Mouse (Mus musculus): ENCODE data around the gene Olfr1297. TPM values are rescaled to one million over a fixed set of nuclear protein-coding genes. Genes with fewer than 3 reads are reported as not detected.

The Olfr1297 gene
- not detected in 2 replicates for polyA plus RNA-seq (2011; ENCODE audit: insufficient read depth, insufficient read length, low read depth, missing spikeins)

DNA sequence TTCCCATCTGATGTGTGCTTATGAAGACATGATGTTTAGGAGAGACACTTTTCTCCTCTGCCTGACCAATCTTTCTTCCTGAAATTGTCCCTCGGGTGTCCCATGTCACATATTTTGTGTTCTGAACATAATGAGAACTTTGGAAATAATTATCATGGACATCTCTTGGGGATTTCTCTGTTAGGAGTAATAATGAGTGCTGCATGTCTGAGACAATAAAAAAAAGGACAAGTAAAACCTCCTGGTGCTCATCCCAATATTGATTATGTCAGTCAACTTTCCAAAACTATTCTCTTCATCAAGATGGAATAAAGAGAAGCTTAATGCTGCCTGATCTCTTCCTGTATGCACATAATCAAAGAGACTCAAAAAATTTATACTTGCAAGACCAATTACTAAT, at the start of gene Olfr1297:
TSS of gene Olfr1297 (minus strand) at position 101 of the 400 bp plus-strand sequence.
- Histone ChIP-seq H3K4me3 (ENCODE audit: low read depth, low read length) (no peak within 1 kb of the TSS), H3K9me3 (replicated peaks; ENCODE audit: control insufficient read depth, insufficient read depth, low read length, poor library complexity, severe bottlenecking) (no peaks in the 10 kb centered on the region), H3K9ac (ENCODE audit: low read depth, poor library complexity, severe bottlenecking) (no peak within 1 kb of the TSS), H3K36me3 (ENCODE audit: control insufficient read depth, insufficient read depth, low read length, poor library complexity, severe bottlenecking) (no peaks in the 10 kb centered on the region), H3K27ac (ENCODE audit: insufficient read depth, low read length) (no peak within 1 kb of the TSS), H3K4me1 (ENCODE audit: control insufficient read depth, insufficient read depth, low read length) (no peaks in the 10 kb centered on the region), H3K27me3 (ENCODE audit: control insufficient read depth, insufficient read depth, low read length, poor library complexity, severe bottlenecking) (no peaks in the 10 kb centered on the region)
- no peak for TF ChIP-seq EP300 (IDR thresholded peaks at IDR 0.05; ENCODE audit: insufficient read depth, low read depth, low read length)
- TF ChIP-seq POLR2A (IDR thresholded peaks at IDR 0.05; ENCODE audit: insufficient read depth, low read length): no peak
- TF ChIP-seq CTCF (IDR thresholded peaks at IDR 0.05; ENCODE audit: low read depth, low read length): no peak

- no peak within 1 kb of the TSS for H3K4me3 ChIP-seq (ENCODE audit: low read depth, low read length)
- H3K9ac ChIP-seq (ENCODE audit: low read depth, poor library complexity, severe bottlenecking): no peak within 1 kb of the TSS
- H3K9me3 ChIP-seq (replicated peaks; ENCODE audit: control insufficient read depth, insufficient read depth, low read length, poor library complexity, severe bottlenecking): no peaks in the 10 kb centered on the region
- TF ChIP-seq POLR2A (IDR thresholded peaks at IDR 0.05; ENCODE audit: insufficient read depth, low read length) (no peak), EP300 (IDR thresholded peaks at IDR 0.05; ENCODE audit: insufficient read depth, low read depth, low read length) (no peak), CTCF (IDR thresholded peaks at IDR 0.05; ENCODE audit: low read depth, low read length) (no peak)
- no peaks in the 10 kb centered on the region for H3K4me1 ChIP-seq (ENCODE audit: control insufficient read depth, insufficient read depth, low read length)
- no peak within 1 kb of the TSS for H3K27ac ChIP-seq (ENCODE audit: insufficient read depth, low read length)
- no peaks in the 10 kb centered on the region for H3K36me3 ChIP-seq (ENCODE audit: control insufficient read depth, insufficient read depth, low read length, poor library complexity, severe bottlenecking)
- H3K27me3 ChIP-seq (ENCODE audit: control insufficient read depth, insufficient read depth, low read length, poor library complexity, severe bottlenecking): no peaks in the 10 kb centered on the region
Observed at GRCm38 (mm10) chr2:111661119-111661518, 34.8 kb upstream of the Olfr1297 start, which contains the start of gene Olfr1299. TSS of gene Olfr1299 (plus strand) at chr2:111661419.

GRCm38 (mm10) chr2:111649101-111649500, 22.8 kb upstream of the Olfr1297 start, which contains the start of gene Olfr1298:
TSS of gene Olfr1298 (minus strand) at chr2:111649201.
- Histone ChIP-seq H3K27ac (ENCODE audit: insufficient read depth, low read length) (no peak within 1 kb of the TSS), H3K4me1 (ENCODE audit: control insufficient read depth, insufficient read depth, low read length) (no peaks in the 10 kb centered on the region), H3K36me3 (ENCODE audit: control insufficient read depth, insufficient read depth, low read length, poor library complexity, severe bottlenecking) (no peaks in the 10 kb centered on the region), H3K9me3 (replicated peaks; ENCODE audit: control insufficient read depth, insufficient read depth, low read length, poor library complexity, severe bottlenecking) (no peaks in the 10 kb centered on the region), H3K4me3 (ENCODE audit: low read depth, low read length) (no peak within 1 kb of the TSS), H3K27me3 (ENCODE audit: control insufficient read depth, insufficient read depth, low read length, poor library complexity, severe bottlenecking) (no peaks in the 10 kb centered on the region), H3K9ac (ENCODE audit: low read depth, poor library complexity, severe bottlenecking) (no peak within 1 kb of the TSS)
- TF ChIP-seq CTCF (IDR thresholded peaks at IDR 0.05; ENCODE audit: low read depth, low read length) (no peak), EP300 (IDR thresholded peaks at IDR 0.05; ENCODE audit: insufficient read depth, low read depth, low read length) (no peak), POLR2A (IDR thresholded peaks at IDR 0.05; ENCODE audit: insufficient read depth, low read length) (no peak)

GRCm38 (mm10) chr2:111569581-111569980, 56.7 kb downstream of the Olfr1297 start, which contains the start of gene Olfr1295:
TSS of gene Olfr1295 (minus strand) at chr2:111569681.
- no peaks in the 10 kb centered on the region for H3K27me3 ChIP-seq (ENCODE audit: control insufficient read depth, insufficient read depth, low read length, poor library complexity, severe bottlenecking)
- no peaks in the 10 kb centered on the region for H3K4me1 ChIP-seq (ENCODE audit: control insufficient read depth, insufficient read depth, low read length)
- H3K9ac ChIP-seq (ENCODE audit: low read depth, poor library complexity, severe bottlenecking): no peak within 1 kb of the TSS
- H3K4me3 ChIP-seq (ENCODE audit: low read depth, low read length): no peak within 1 kb of the TSS
- no peak within 1 kb of the TSS for H3K27ac ChIP-seq (ENCODE audit: insufficient read depth, low read length)
- no peaks in the 10 kb centered on the region for H3K36me3 ChIP-seq (ENCODE audit: control insufficient read depth, insufficient read depth, low read length, poor library complexity, severe bottlenecking)
- TF ChIP-seq CTCF (IDR thresholded peaks at IDR 0.05; ENCODE audit: low read depth, low read length) (no peak), EP300 (IDR thresholded peaks at IDR 0.05; ENCODE audit: insufficient read depth, low read depth, low read length) (no peak), POLR2A (IDR thresholded peaks at IDR 0.05; ENCODE audit: insufficient read depth, low read length) (no peak)
- H3K9me3 ChIP-seq (replicated peaks; ENCODE audit: control insufficient read depth, insufficient read depth, low read length, poor library complexity, severe bottlenecking): no peaks in the 10 kb centered on the region

Other genes with a start within 250 kb of the Olfr1297 start
- gene Olfr1286, start 203.4 kb downstream of the Olfr1297 start, polyA plus RNA-seq (2011; ENCODE audit: insufficient read depth, insufficient read length, low read depth, missing spikeins): not detected in 2 replicates
- gene Olfr1287, start 177.4 kb downstream of the Olfr1297 start, polyA plus RNA-seq (2011; ENCODE audit: insufficient read depth, insufficient read length, low read depth, missing spikeins): not detected in 2 replicates
- gene Olfr1288, start 152.4 kb downstream of the Olfr1297 start, polyA plus RNA-seq (2011; ENCODE audit: insufficient read depth, insufficient read length, low read depth, missing spikeins): not detected in 2 replicates
- not detected in 2 replicates for gene Olfr1289, start 145.7 kb downstream of the Olfr1297 start, polyA plus RNA-seq (2011; ENCODE audit: insufficient read depth, insufficient read length, low read depth, missing spikeins)
- not detected in 2 replicates for gene Olfr1290, start 132.7 kb downstream of the Olfr1297 start, polyA plus RNA-seq (2011; ENCODE audit: insufficient read depth, insufficient read length, low read depth, missing spikeins)
- gene Olfr1291-ps1, start 129.3 kb downstream of the Olfr1297 start, polyA plus RNA-seq (2011; ENCODE audit: insufficient read depth, insufficient read length, low read depth, missing spikeins): not detected in 2 replicates
- gene Olfr1293-ps, start 101.3 kb downstream of the Olfr1297 start, polyA plus RNA-seq (2011; ENCODE audit: insufficient read depth, insufficient read length, low read depth, missing spikeins): not detected in 2 replicates
- not detected in 2 replicates for gene Olfr1294, start 86.2 kb downstream of the Olfr1297 start, polyA plus RNA-seq (2011; ENCODE audit: insufficient read depth, insufficient read length, low read depth, missing spikeins)
- not detected in 2 replicates for gene Olfr1295, start 56.8 kb downstream of the Olfr1297 start, polyA plus RNA-seq (2011; ENCODE audit: insufficient read depth, insufficient read length, low read depth, missing spikeins)
- gene Olfr1298, start 22.7 kb upstream of the Olfr1297 start, polyA plus RNA-seq (2011; ENCODE audit: insufficient read depth, insufficient read length, low read depth, missing spikeins): not detected in 2 replicates
- gene Olfr1299, start 34.9 kb upstream of the Olfr1297 start, polyA plus RNA-seq (2011; ENCODE audit: insufficient read depth, insufficient read length, low read depth, missing spikeins): not detected in 2 replicates
- gene Olfr1301, start 124.5 kb upstream of the Olfr1297 start, polyA plus RNA-seq (2011; ENCODE audit: insufficient read depth, insufficient read length, low read depth, missing spikeins): not detected in 2 replicates
- not detected in 2 replicates for gene Olfr1302, start 150.9 kb upstream of the Olfr1297 start, polyA plus RNA-seq (2011; ENCODE audit: insufficient read depth, insufficient read length, low read depth, missing spikeins)
- gene Olfr1303, start 193.8 kb upstream of the Olfr1297 start, polyA plus RNA-seq (2011; ENCODE audit: insufficient read depth, insufficient read length, low read depth, missing spikeins): not detected in 2 replicates